Mouse (Mus musculus) kidney, embryonic 15.5 days (tissue): Measurements from ENCODE around the gene Arfgap3. TPM values are rescaled to one million over a fixed set of nuclear protein-coding genes. Genes with fewer than 3 reads are reported as not detected.
"Not testable (repeated sequence)": the region's sequence is repeated elsewhere in the genome, so short reads cannot be mapped to it uniquely, and the experiment has no call there.

ENCODE experiments used
- ATAC-seq: fragments of 200-750 bp; cut with Nextera tagmentation; replicated peaks from 2 replicates; pipeline ENCODE4 v1.8.0; 2017; ENCODE audit warnings: moderate TSS enrichment; ENCODE audit not compliant: low FRiP score
- H3K27ac ChIP-seq: fragments of 300-500 bp; sonication (generic); 2 replicates; pipeline ENCODE4 v1.5.1; 2015; ENCODE audit warnings: mild to moderate bottlenecking, inconsistent platforms
- H3K27me3 ChIP-seq: fragments of 300-500 bp; sonication (generic); 2 replicates; pipeline ENCODE4 v1.6.1; 2015; ENCODE audit warnings: inconsistent platforms
- H3K36me3 ChIP-seq: fragments of 300-500 bp; sonication (generic); 2 replicates; pipeline ENCODE4 v1.6.1; 2015; ENCODE audit warnings: inconsistent platforms
- H3K4me1 ChIP-seq: fragments of 300-500 bp; sonication (generic); 2 replicates; pipeline ENCODE4 v1.6.1; 2015; ENCODE audit warnings: inconsistent platforms
- H3K4me2 ChIP-seq: fragments of 300-500 bp; sonication (generic); 2 replicates; pipeline ENCODE4 v1.6.1; 2015; ENCODE audit warnings: moderate library complexity, mild to moderate bottlenecking, inconsistent platforms
- H3K4me3 ChIP-seq: fragments of 300-500 bp; sonication (generic); replicated peaks from 2 replicates; pipeline ENCODE4 v1.5.1; 2015; ENCODE audit warnings: mild to moderate bottlenecking, inconsistent platforms
- H3K9ac ChIP-seq: fragments of 300-500 bp; sonication (generic); 2 replicates; pipeline ENCODE4 v1.6.1; 2015; ENCODE audit warnings: mild to moderate bottlenecking, inconsistent platforms
- H3K9me3 ChIP-seq: fragments of 300-500 bp; sonication (generic); replicated peaks from 2 replicates; pipeline ENCODE4 v1.6.1; 2016; ENCODE audit warnings: inconsistent platforms
- WGBS: fragments of 180-500 bp; shearing (Covaris S2); methylation state at CpG from one replicate; pipeline ENCODE4 v1.1.7; 2015; ENCODE audit warnings: mixed read lengths; 5-methylcytosine and 5-hydroxymethylcytosine counted together
- polyA plus RNA-seq: library from polyadenylated mRNA; unstranded; fragments of >200 nt; fragmentation: Nextera tagmentation; extraction: Ambion mirVana; gene quantifications from 2 replicates; pipeline ENCODE4 v1.2.1, GENCODE M21; 2015

Arfgap3 gene
- polyA plus RNA-seq, 1 experiment from 2014 or later: 35.7 TPM

DNA sequence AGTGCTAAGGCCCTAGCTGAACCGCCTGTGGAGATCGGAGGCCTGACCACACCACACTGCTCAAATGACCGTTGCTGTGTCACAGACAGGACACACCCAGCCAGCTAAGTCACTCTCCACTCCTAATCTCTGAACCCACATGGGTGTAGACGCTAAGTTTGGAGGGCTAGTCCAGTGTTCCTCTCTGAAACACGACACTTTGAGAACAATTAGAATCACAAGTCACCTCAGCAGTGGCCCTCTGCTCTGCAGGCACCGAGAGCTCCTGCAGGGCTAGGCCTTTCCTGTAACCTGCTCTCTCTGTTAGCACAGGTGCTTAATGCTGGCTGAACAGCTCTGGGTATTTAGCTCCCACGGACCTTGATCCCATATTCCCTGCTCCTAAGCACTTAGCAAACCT is 5.9 kb downstream of the Arfgap3 start:
- no peak overlapping the region for H3K9ac ChIP-seq
- H3K36me3 ChIP-seq: peaks cover 34% of the 10 kb centered on the region
- no peak overlapping the region for H3K4me2 ChIP-seq
- H3K9me3 ChIP-seq: no peaks in the 10 kb centered on the region
- ATAC-seq: peak; percentile 64; the same call in 1 of the 2 replicates
- no peak overlapping the region for H3K4me3 ChIP-seq
- H3K27ac ChIP-seq: no peak overlapping the region
- H3K4me1 ChIP-seq: peaks cover 7% of the 10 kb centered on the region
- H3K27me3 ChIP-seq: no peaks in the 10 kb centered on the region
- 20% methylated on average over 7 of the region's 7 CpGs for WGBS

DNA sequence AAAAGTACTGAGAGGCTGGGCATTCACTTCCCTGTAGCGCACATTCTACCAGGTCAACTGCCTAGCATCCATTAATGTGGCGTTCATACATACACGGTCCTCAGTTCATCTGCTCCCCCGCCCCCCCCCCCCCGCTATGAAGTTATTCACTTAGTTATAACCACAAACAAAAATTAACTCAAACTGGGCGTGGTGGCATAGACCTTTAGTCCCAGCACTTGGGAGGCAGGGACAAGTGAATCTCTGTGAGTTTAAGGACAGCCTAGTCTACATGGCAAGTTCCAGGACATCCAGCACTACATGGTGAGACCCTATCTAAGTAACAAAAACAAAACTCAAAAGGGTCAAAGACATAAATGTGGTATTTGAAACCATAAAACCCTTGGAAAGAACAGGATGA is 11.1 kb downstream of the Arfgap3 start:
- Histone ChIP-seq H3K9ac (no peak overlapping the region), H3K27me3 (no peaks in the 10 kb centered on the region), H3K4me1 (peaks cover 4% of the 10 kb centered on the region; the same call in 1 of the 2 replicates), H3K27ac (0 out of 2 replicates have a peak overlapping the region, but pooled peaks have one; percentile 30), H3K4me3 (no peak overlapping the region), H3K9me3 (no peaks in the 10 kb centered on the region), H3K36me3 (peaks cover 60% of the 10 kb centered on the region), H3K4me2 (no peak overlapping the region)
- 87% methylated on average over 6 of the region's 6 CpGs for WGBS
- ATAC-seq: no peak

GRCm38 (mm10) chr15:83337903-83338870 is 11.9 kb downstream of the Arfgap3 start:
- 79% methylated on average over 8 of the region's 8 CpGs for WGBS
- Histone ChIP-seq H3K27me3 (no peaks in the 10 kb centered on the region), H3K36me3 (peaks cover 67% of the 10 kb centered on the region)

DNA sequence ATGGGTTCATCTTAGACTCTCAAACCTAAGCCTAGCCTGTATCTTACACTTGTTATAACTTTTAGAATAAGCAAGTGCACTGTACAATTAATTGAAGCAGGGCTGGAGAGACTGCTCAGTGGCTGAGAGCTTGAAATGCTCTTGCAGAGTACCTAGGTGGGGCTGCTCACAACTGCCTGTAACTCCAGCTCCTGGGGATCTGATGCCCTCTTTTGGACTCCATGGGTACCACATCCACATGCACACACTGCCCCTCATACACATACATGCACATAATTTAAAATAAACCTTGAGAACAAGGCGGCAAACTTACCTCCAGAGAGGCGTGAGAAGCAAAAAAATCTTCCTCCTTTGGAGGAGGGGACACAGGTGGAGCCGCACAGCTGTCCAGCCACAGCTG is 17.7 kb downstream of the Arfgap3 start:
- peaks cover under 1% of the 10 kb centered on the region; the same call in 1 of the 2 replicates for H3K4me1 ChIP-seq
- no peaks in the 10 kb centered on the region for H3K27me3 ChIP-seq
- H3K4me2 ChIP-seq: no peak overlapping the region
- H3K4me3 ChIP-seq: no peak overlapping the region
- peaks cover 90% of the 10 kb centered on the region for H3K36me3 ChIP-seq
- no peak overlapping the region for H3K9ac ChIP-seq
- H3K9me3 ChIP-seq: no peaks in the 10 kb centered on the region
- 88% methylated on average over 3 of the region's 3 CpGs for WGBS
- no peak overlapping the region for H3K27ac ChIP-seq
- no peak; the same call in 1 of the 2 replicates for ATAC-seq

More at GRCm38 (mm10) chr15:83337903-83338870, 11.9 kb downstream of the Arfgap3 start:
- Histone ChIP-seq H3K4me1 (peaks cover 4% of the 10 kb centered on the region; the same call in 1 of the 2 replicates), H3K9ac (no peak overlapping the region), H3K4me2 (no peak overlapping the region), H3K4me3 (no peak overlapping the region), H3K27ac (0 out of 2 replicates have a peak overlapping the region, but pooled peaks have one; percentile 34), H3K9me3 (no peaks in the 10 kb centered on the region)
- ATAC-seq: peak; percentile 49; the same call in 1 of the 2 replicates

DNA sequence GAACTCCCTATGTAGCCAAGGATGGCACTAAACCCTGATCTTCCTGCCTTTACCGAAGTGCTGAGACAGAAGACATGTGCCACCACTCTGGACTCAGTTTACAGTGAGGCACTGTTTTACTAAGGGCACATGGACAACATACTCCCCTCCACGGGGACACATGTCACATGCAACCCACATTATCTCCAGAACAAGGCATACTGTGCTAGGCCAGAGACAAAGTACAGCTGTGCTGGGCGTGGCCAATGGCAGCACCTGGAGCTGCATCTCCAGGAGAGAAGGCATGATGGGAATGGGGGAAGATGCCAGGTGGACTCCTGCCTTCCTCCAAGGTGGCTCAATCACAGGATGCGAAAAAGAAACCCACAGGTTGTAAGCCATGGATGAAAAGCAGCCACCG is 21.1 kb downstream of the Arfgap3 start:
- Histone ChIP-seq H3K9ac (no peak overlapping the region), H3K4me2 (no peak overlapping the region), H3K4me1 (no peaks in the 10 kb centered on the region), H3K27me3 (no peaks in the 10 kb centered on the region), H3K4me3 (no peak overlapping the region), H3K27ac (no peak overlapping the region), H3K36me3 (peaks cover 88% of the 10 kb centered on the region), H3K9me3 (no peaks in the 10 kb centered on the region)
- no peak for ATAC-seq
- 87% methylated on average over 5 of the region's 5 CpGs for WGBS

GRCm38 (mm10) chr15:83323071-83323470 is 27.0 kb downstream of the Arfgap3 start:
- WGBS: 95% methylated on average over 2 of the region's 2 CpGs
- no peak overlapping the region for H3K4me2 ChIP-seq
- H3K4me3 ChIP-seq: no peak overlapping the region
- no peaks in the 10 kb centered on the region for H3K27me3 ChIP-seq
- no peaks in the 10 kb centered on the region for H3K4me1 ChIP-seq
- no peak overlapping the region for H3K9ac ChIP-seq
- ATAC-seq: no peak
- H3K36me3 ChIP-seq: peaks cover 78% of the 10 kb centered on the region
- no peak overlapping the region for H3K27ac ChIP-seq
- 0 out of 2 replicates have a peak, but pooled peaks cover 4% of the 10 kb centered on the region for H3K9me3 ChIP-seq

GRCm38 (mm10) chr15:83314914-83315313 is 35.1 kb downstream of the Arfgap3 start:
- Histone ChIP-seq H3K36me3 (peaks cover 67% of the 10 kb centered on the region), H3K27me3 (no peaks in the 10 kb centered on the region), H3K4me3 (no peak overlapping the region), H3K9ac (no peak overlapping the region), H3K4me1 (no peaks in the 10 kb centered on the region), H3K9me3 (no peaks in the 10 kb centered on the region), H3K4me2 (no peak overlapping the region), H3K27ac (no peak overlapping the region)
- WGBS: 67% methylated on average over 1 of the region's 1 CpGs
- no peak for ATAC-seq

DNA sequence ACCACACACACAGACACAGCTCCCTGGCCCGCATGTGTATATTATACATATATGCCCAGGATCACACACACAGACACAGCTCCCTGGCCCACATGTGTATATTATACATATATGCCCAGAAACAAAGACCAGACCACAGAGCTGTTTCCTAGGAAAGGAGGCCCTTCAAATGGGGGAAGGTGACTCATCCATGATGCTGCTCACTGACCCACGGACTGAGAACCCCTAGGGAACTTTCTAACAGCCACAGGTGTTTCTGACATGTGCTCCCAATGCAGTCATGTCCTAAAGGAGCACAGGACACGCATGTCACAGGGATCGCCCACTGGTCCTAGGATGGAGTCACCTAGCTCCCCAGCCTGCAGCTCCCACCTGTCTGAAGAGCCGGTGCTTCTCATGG is 40.2 kb downstream of the Arfgap3 start:
- H3K4me3 ChIP-seq: no peak overlapping the region
- no peak overlapping the region for H3K4me2 ChIP-seq
- peaks cover 12% of the 10 kb centered on the region for H3K4me1 ChIP-seq
- no peak for ATAC-seq
- no peak overlapping the region for H3K27ac ChIP-seq
- no peaks in the 10 kb centered on the region for H3K27me3 ChIP-seq
- 85% methylated on average over 5 of the region's 5 CpGs for WGBS
- no peaks in the 10 kb centered on the region for H3K9me3 ChIP-seq
- H3K9ac ChIP-seq: no peak overlapping the region
- H3K36me3 ChIP-seq: peaks cover 70% of the 10 kb centered on the region

DNA sequence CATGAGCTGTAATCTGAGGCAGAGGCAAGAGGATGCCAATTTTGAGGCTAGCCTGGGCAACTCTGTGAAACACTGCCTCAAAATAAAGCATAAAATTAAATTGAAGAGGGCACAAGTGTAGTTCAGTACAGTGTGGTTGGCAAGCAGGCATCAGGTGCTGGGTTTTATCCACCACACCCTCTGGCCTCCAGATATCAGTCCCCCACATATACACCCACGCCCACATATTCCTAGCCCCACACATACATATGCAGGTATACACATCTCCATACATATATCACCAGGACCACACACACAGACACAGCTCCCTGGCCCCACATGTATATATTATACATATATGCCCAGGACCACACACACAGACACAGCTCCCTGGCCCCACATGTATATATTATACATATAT is 41.3 kb downstream of the Arfgap3 start:
- WGBS: 90% methylated on average over 1 of the region's 1 CpGs
- not testable (repeated sequence) for H3K9ac ChIP-seq, H3K9me3 ChIP-seq, H3K27me3 ChIP-seq, H3K4me2 ChIP-seq, ATAC-seq, H3K4me3 ChIP-seq, H3K27ac ChIP-seq
- Histone ChIP-seq H3K4me1 (peaks cover 22% of the 10 kb centered on the region), H3K36me3 (peaks cover 64% of the 10 kb centered on the region)

DNA sequence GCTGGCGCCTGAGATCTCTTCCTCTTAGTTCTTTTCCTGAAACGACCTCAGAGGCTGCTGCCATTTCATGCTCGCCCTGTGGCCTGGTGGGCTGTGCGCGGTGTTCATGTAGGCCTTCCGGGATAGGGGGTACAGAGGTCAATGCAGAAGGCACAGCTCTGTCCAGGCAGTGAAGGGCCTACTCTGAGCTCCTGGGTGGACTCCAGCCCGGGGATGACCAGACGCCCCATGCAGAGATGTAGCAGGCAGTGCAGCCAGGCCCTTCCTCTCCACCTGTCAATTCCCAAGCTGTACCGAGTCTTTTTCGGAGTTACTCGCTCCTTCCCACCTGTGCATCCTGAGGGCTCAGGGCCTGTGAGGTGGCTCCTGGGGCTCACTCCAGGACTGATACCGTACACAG is 43.9 kb downstream of the Arfgap3 start:
- 91% methylated on average over 12 of the region's 12 CpGs for WGBS
- H3K9me3 ChIP-seq: no peaks in the 10 kb centered on the region
- H3K4me1 ChIP-seq: peaks cover 22% of the 10 kb centered on the region
- H3K4me3 ChIP-seq: no peak overlapping the region
- no peak for ATAC-seq
- no peak overlapping the region for H3K4me2 ChIP-seq
- H3K27ac ChIP-seq: 0 out of 2 replicates have a peak overlapping the region, but pooled peaks have one; percentile 67
- H3K27me3 ChIP-seq: no peaks in the 10 kb centered on the region
- peaks cover 56% of the 10 kb centered on the region for H3K36me3 ChIP-seq
- H3K9ac ChIP-seq: no peak overlapping the region

DNA sequence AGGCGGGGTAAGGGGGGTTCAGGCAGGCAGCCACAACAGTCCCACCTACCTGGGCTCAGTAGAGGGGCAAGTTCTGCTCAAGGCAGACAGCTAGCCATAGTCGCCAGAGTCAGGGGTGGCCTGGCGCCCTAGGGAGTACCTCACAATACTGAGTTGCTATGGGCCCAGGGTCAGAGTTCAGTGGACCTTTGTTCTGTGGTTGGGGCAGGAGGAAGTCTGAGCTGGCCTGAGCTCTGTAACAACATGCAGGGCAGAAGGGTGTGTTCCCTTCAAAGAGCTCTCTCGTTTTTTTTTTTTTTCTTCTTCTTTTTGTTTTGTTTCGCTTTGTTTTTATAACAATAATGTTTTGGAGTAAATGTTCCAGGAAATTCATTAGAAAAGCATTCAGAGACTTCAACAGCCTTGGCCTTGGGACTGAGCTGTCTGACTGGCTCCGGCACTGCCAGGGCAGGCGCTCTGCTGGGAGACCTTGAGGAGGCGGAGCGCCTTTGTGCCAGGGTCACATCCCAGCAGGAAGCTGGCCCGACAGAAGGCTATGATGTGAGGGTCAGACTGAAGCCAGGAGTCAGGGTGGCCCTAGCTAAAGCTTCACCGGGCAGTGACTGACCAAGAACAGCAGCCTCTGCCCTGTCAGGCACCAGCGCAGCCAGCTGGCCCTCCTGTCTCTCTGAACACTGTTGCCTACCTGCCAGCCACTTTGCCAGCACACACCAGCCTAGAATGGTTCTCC is 44.7 kb downstream of the Arfgap3 start:
- Histone ChIP-seq H3K27me3 (no peaks in the 10 kb centered on the region), H3K9ac (no peak overlapping the region), H3K27ac (peak overlapping the region; percentile 67), H3K36me3 (peaks cover 53% of the 10 kb centered on the region), H3K9me3 (no peaks in the 10 kb centered on the region), H3K4me1 (peaks cover 27% of the 10 kb centered on the region), H3K4me3 (no peak overlapping the region), H3K4me2 (no peak overlapping the region)
- ATAC-seq: 0 out of 2 replicates have a peak, but pooled peaks have one; percentile 26
- 57% methylated on average over 12 of the region's 12 CpGs for WGBS

GRCm38 (mm10) chr15:83304804-83305191 is 45.2 kb downstream of the Arfgap3 start:
- 81% methylated on average over 9 of the region's 9 CpGs for WGBS
- peaks cover 33% of the 10 kb centered on the region for H3K4me1 ChIP-seq

More at GRCm38 (mm10) chr15:83304804-83305191, 45.2 kb downstream of the Arfgap3 start:
- ATAC-seq: no peak
- H3K9ac ChIP-seq: no peak overlapping the region
- H3K36me3 ChIP-seq: peaks cover 47% of the 10 kb centered on the region
- H3K4me2 ChIP-seq: no peak overlapping the region
- H3K4me3 ChIP-seq: no peak overlapping the region
- no peaks in the 10 kb centered on the region for H3K9me3 ChIP-seq
- no peaks in the 10 kb centered on the region for H3K27me3 ChIP-seq
- H3K27ac ChIP-seq: peak overlapping the region; percentile 38; the same call in 1 of the 2 replicates
